Mouse (Mus musculus): ENCODE data around the gene Gm7073. TPM values are rescaled to one million over a fixed set of nuclear protein-coding genes. Genes with fewer than 3 reads are reported as not detected.

The Gm7073 gene
- not detected in 2 replicates for polyA plus RNA-seq (2015; fragmentation: Nextera tagmentation; extraction: Ambion mirVana)

DNA sequence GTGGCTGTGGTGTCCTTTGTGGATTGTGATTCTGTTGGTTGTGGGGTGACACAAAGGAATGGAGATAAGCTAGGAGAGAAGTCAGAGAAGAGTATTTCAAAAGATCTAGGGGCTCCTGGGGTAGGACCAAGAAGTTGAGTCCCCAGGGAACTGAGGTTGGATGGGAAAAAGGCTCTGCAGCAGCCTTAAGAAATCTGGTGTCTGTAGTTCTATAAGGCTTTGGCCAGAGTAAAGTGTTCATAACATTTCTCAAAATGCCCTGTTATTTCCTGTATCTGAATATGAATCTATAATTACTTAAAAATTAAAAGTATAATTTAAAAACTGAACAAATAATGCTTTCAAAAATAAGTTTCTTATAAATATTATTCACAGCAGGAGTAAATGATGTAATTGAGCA is at the start of gene Gm7073:
Gene Gm7073, minus strand, starts transcription at position 101 of the 400 bp plus-strand sequence.
- H3K9me3 ChIP-seq (ENCODE audit: low read length): no peaks in the 10 kb centered on the region

DNA sequence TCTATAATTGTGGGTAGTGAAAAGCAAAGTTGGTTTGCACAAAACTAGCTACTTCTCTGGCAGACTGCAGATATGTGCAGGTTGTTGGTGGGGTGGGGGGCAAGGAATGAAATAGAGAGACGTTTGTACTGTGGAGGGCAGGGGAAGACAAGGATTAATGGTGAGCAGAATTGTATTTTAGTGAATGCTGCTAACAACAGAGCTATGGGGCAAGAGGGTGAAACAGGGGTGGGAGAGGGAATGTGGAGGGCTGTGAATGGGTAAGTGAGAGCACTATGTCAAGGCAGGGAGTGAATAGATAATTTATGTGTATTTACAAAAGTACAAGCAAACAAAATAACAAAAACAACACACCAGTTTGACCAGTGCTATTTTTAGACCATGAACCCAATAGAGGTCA is 31.5 kb upstream of the Gm7073 start:
- H3K9ac ChIP-seq (replicated peaks; ENCODE audit: low read length): no peak overlapping the region
- H3K36me3 ChIP-seq (ENCODE audit: insufficient read depth, low read length): no peaks in the 10 kb centered on the region
- no peak overlapping the region for H3K27ac ChIP-seq (ENCODE audit: low read length)
- H3K27me3 ChIP-seq (ENCODE audit: insufficient read depth, low read length): no peaks in the 10 kb centered on the region
- H3K4me1 ChIP-seq (ENCODE audit: insufficient read depth, low read length): no peaks in the 10 kb centered on the region
- 39% methylated on average over 1 of the region's 1 CpGs for WGBS
- H3K9me3 ChIP-seq (ENCODE audit: low read length): no peaks in the 10 kb centered on the region
- no peak overlapping the region for H3K4me3 ChIP-seq (ENCODE audit: low read length)
- H3K4me2 ChIP-seq (replicated peaks; ENCODE audit: low read depth, low read length): no peak overlapping the region
- ATAC-seq (ENCODE audit: low FRiP score, low TSS enrichment): no peak

More for the DNA sequence above, at the start of gene Gm7073:
- Histone ChIP-seq H3K4me1 (ENCODE audit: insufficient read depth, low read length) (no peaks in the 10 kb centered on the region), H3K27ac (ENCODE audit: low read length) (no peak within 1 kb of the TSS), H3K4me3 (ENCODE audit: low read length) (no peak within 1 kb of the TSS), H3K9ac (replicated peaks; ENCODE audit: low read length) (no peak within 1 kb of the TSS), H3K27me3 (ENCODE audit: insufficient read depth, low read length) (peaks cover 3% of the 10 kb centered on the region; the same call in 1 of the 2 replicates), H3K4me2 (replicated peaks; ENCODE audit: low read depth, low read length) (no peak within 1 kb of the TSS), H3K36me3 (ENCODE audit: insufficient read depth, low read length) (no peaks in the 10 kb centered on the region)
- ATAC-seq (ENCODE audit: low FRiP score, low TSS enrichment): no peak

- no peaks in the 10 kb centered on the region for H3K36me3 ChIP-seq (ENCODE audit: insufficient read depth, low read length)
Observed at GRCm38 (mm10) chrX:60569047-60569446, 30.0 kb upstream of the Gm7073 start.

GRCm38 (mm10) chrX:60555242-60555641 is 16.2 kb upstream of the Gm7073 start:
- H3K9ac ChIP-seq (replicated peaks; ENCODE audit: low read length): no peak overlapping the region
- 66% methylated on average over 4 of the region's 4 CpGs for WGBS
- H3K36me3 ChIP-seq (ENCODE audit: insufficient read depth, low read length): no peaks in the 10 kb centered on the region
- no peak overlapping the region for H3K27ac ChIP-seq (ENCODE audit: low read length)
- no peak for ATAC-seq (ENCODE audit: low FRiP score, low TSS enrichment)
- H3K4me1 ChIP-seq (ENCODE audit: insufficient read depth, low read length): no peaks in the 10 kb centered on the region
- H3K9me3 ChIP-seq (ENCODE audit: low read length): no peaks in the 10 kb centered on the region
- no peaks in the 10 kb centered on the region for H3K27me3 ChIP-seq (ENCODE audit: insufficient read depth, low read length)
- no peak overlapping the region for H3K4me3 ChIP-seq (ENCODE audit: low read length)
- no peak overlapping the region for H3K4me2 ChIP-seq (replicated peaks; ENCODE audit: low read depth, low read length)

More at GRCm38 (mm10) chrX:60569047-60569446, 30.0 kb upstream of the Gm7073 start:
- no peaks in the 10 kb centered on the region for H3K27me3 ChIP-seq (ENCODE audit: insufficient read depth, low read length)
- ATAC-seq (ENCODE audit: low FRiP score, low TSS enrichment): no peak
- no peaks in the 10 kb centered on the region for H3K9me3 ChIP-seq (ENCODE audit: low read length)
- H3K9ac ChIP-seq (replicated peaks; ENCODE audit: low read length): no peak overlapping the region
- H3K4me3 ChIP-seq (ENCODE audit: low read length): no peak overlapping the region
- H3K4me2 ChIP-seq (replicated peaks; ENCODE audit: low read depth, low read length): no peak overlapping the region
- no peak overlapping the region for H3K27ac ChIP-seq (ENCODE audit: low read length)
- no peaks in the 10 kb centered on the region for H3K4me1 ChIP-seq (ENCODE audit: insufficient read depth, low read length)

- H3K4me1 ChIP-seq (ENCODE audit: insufficient read depth, low read length): no peaks in the 10 kb centered on the region
- ATAC-seq (ENCODE audit: low FRiP score, low TSS enrichment): peak; percentile 92
- WGBS: 23% methylated on average over 19 of the region's 113 CpGs
- no peaks in the 10 kb centered on the region for H3K36me3 ChIP-seq (ENCODE audit: insufficient read depth, low read length)
- peak overlapping the region; percentile 58 for H3K4me2 ChIP-seq (replicated peaks; ENCODE audit: low read depth, low read length)
- H3K9ac ChIP-seq (replicated peaks; ENCODE audit: low read length): peak overlapping the region; percentile 60
- no peaks in the 10 kb centered on the region for H3K9me3 ChIP-seq (ENCODE audit: low read length)
- peaks cover 12% of the 10 kb centered on the region for H3K27me3 ChIP-seq (ENCODE audit: insufficient read depth, low read length)
- no peak overlapping the region for H3K27ac ChIP-seq (ENCODE audit: low read length)
- peak overlapping the region; percentile 53 for H3K4me3 ChIP-seq (ENCODE audit: low read length)
Observed at GRCm38 (mm10) chrX:60547444-60548304, 8.6 kb upstream of the Gm7073 start.

- Histone ChIP-seq H3K4me1 (ENCODE audit: insufficient read depth, low read length) (no peaks in the 10 kb centered on the region), H3K36me3 (ENCODE audit: insufficient read depth, low read length) (no peaks in the 10 kb centered on the region), H3K27ac (ENCODE audit: low read length) (no peak overlapping the region), H3K9me3 (ENCODE audit: low read length) (no peaks in the 10 kb centered on the region), H3K4me2 (replicated peaks; ENCODE audit: low read depth, low read length) (peak overlapping the region; percentile 58), H3K4me3 (ENCODE audit: low read length) (peak overlapping the region; percentile 53), H3K27me3 (ENCODE audit: insufficient read depth, low read length) (peaks cover 12% of the 10 kb centered on the region), H3K9ac (replicated peaks; ENCODE audit: low read length) (peak overlapping the region; percentile 60)
- 29% methylated on average over 16 of the region's 16 CpGs for WGBS
- ATAC-seq (ENCODE audit: low FRiP score, low TSS enrichment): peak; percentile 24; the same call in 1 of the 2 replicates
Observed at GRCm38 (mm10) chrX:60547098-60547443, 8.0 kb upstream of the Gm7073 start.

DNA sequence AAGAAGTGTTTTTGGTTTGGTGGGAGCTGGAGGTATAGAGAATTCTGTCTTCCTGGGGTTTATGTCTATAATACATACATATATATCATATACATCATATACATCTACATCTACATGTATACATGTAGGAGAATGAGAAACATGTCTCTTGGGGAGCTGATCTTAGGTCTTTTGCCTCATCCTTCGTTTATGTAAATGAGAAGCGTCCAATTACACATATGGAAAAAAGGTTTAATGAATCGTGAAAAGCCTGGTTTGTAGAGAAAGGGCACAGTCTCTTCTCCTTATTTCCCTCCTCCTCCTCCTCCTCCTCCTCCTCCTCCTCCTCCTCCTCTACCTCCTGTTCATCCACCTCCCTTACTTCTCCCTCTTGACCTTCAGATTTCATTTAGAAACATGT is 6.9 kb upstream of the Gm7073 start:
- no peaks in the 10 kb centered on the region for H3K4me1 ChIP-seq (ENCODE audit: insufficient read depth, low read length)
- no peak for ATAC-seq (ENCODE audit: low FRiP score, low TSS enrichment)
- WGBS: 54% methylated on average over 3 of the region's 3 CpGs

GRCm38 (mm10) chrX:60545444-60545843 is 6.4 kb upstream of the Gm7073 start:
- Histone ChIP-seq H3K36me3 (ENCODE audit: insufficient read depth, low read length) (no peaks in the 10 kb centered on the region), H3K27ac (ENCODE audit: low read length) (no peak overlapping the region), H3K4me3 (ENCODE audit: low read length) (no peak overlapping the region), H3K27me3 (ENCODE audit: insufficient read depth, low read length) (peaks cover 12% of the 10 kb centered on the region), H3K9me3 (ENCODE audit: low read length) (no peaks in the 10 kb centered on the region), H3K9ac (replicated peaks; ENCODE audit: low read length) (no peak overlapping the region), H3K4me2 (replicated peaks; ENCODE audit: low read depth, low read length) (no peak overlapping the region), H3K4me1 (ENCODE audit: insufficient read depth, low read length) (no peaks in the 10 kb centered on the region)
- 42% methylated on average over 1 of the region's 1 CpGs for WGBS
- no peak for ATAC-seq (ENCODE audit: low FRiP score, low TSS enrichment)

More for the DNA sequence above, 6.9 kb upstream of the Gm7073 start:
- Histone ChIP-seq H3K27me3 (ENCODE audit: insufficient read depth, low read length) (peaks cover 12% of the 10 kb centered on the region), H3K9me3 (ENCODE audit: low read length) (no peaks in the 10 kb centered on the region), H3K36me3 (ENCODE audit: insufficient read depth, low read length) (no peaks in the 10 kb centered on the region), H3K9ac (replicated peaks; ENCODE audit: low read length) (no peak overlapping the region), H3K4me2 (replicated peaks; ENCODE audit: low read depth, low read length) (no peak overlapping the region), H3K27ac (ENCODE audit: low read length) (no peak overlapping the region), H3K4me3 (ENCODE audit: low read length) (no peak overlapping the region)

GRCm38 (mm10) chrX:60544098-60544497 is 5.0 kb upstream of the Gm7073 start:
- H3K4me2 ChIP-seq (replicated peaks; ENCODE audit: low read depth, low read length): no peak overlapping the region
- WGBS: 42% methylated on average over 4 of the region's 4 CpGs

GRCm38 (mm10) chrX:60542901-60543300 is 3.9 kb upstream of the Gm7073 start:
- 55% methylated on average over 1 of the region's 1 CpGs for WGBS
- Histone ChIP-seq H3K4me3 (ENCODE audit: low read length) (no peak overlapping the region), H3K9ac (replicated peaks; ENCODE audit: low read length) (no peak overlapping the region), H3K27me3 (ENCODE audit: insufficient read depth, low read length) (peaks cover 7% of the 10 kb centered on the region; the same call in 1 of the 2 replicates), H3K4me2 (replicated peaks; ENCODE audit: low read depth, low read length) (no peak overlapping the region), H3K9me3 (ENCODE audit: low read length) (no peaks in the 10 kb centered on the region), H3K36me3 (ENCODE audit: insufficient read depth, low read length) (no peaks in the 10 kb centered on the region), H3K27ac (ENCODE audit: low read length) (no peak overlapping the region), H3K4me1 (ENCODE audit: insufficient read depth, low read length) (no peaks in the 10 kb centered on the region)
- no peak for ATAC-seq (ENCODE audit: low FRiP score, low TSS enrichment)

More at GRCm38 (mm10) chrX:60544098-60544497, 5.0 kb upstream of the Gm7073 start:
- Histone ChIP-seq H3K36me3 (ENCODE audit: insufficient read depth, low read length) (no peaks in the 10 kb centered on the region), H3K4me1 (ENCODE audit: insufficient read depth, low read length) (no peaks in the 10 kb centered on the region), H3K27me3 (ENCODE audit: insufficient read depth, low read length) (peaks cover 12% of the 10 kb centered on the region), H3K27ac (ENCODE audit: low read length) (no peak overlapping the region), H3K4me3 (ENCODE audit: low read length) (no peak overlapping the region), H3K9me3 (ENCODE audit: low read length) (no peaks in the 10 kb centered on the region), H3K9ac (replicated peaks; ENCODE audit: low read length) (no peak overlapping the region)
- ATAC-seq (ENCODE audit: low FRiP score, low TSS enrichment): no peak

Measured in kidney, embryonic 16.5 days (tissue).